Mouse (Mus musculus) CH12.LX (cell line): ENCODE data around the gene Ryr3. TPM values are rescaled to one million over a fixed set of nuclear protein-coding genes. Genes with fewer than 3 reads are reported as not detected.
A peak's percentile ranks its signal among the peaks of the same experiment; 100 is the strongest.

Experiments used
- DNase-seq: peaks from one replicate; pipeline ENCODE4 v3.0.0-alpha.2; 2013; ENCODE audit errors: extremely low read depth
- H3K27ac ChIP-seq: 2 replicates; pipeline ENCODE4 v1.5.1; 2012; ENCODE audit warnings: low read depth, mild to moderate bottlenecking, control low read depth, moderate library complexity; ENCODE audit not compliant: insufficient read depth
- H3K27me3 ChIP-seq: replicated peaks from 2 replicates; pipeline ENCODE3; 2012; ENCODE audit warnings: inconsistent platforms
- H3K36me3 ChIP-seq, 2 experiments: replicated peaks in 1 of 2; 2 replicates each; pipeline versions ENCODE3 to v1.6.1; 2012; ENCODE audit warnings: inconsistent platforms in 1 of 2, low read length in 1 of 2, mild to moderate bottlenecking in 1 of 2, mixed read lengths in 1 of 2, moderate library complexity in 1 of 2; ENCODE audit not compliant: control insufficient read depth in 1 of 2, insufficient read depth in 1 of 2
- H3K4me1 ChIP-seq, 2 experiments: 2 replicates each; pipeline ENCODE4 v1.6.1; 2012; ENCODE audit warnings: inconsistent platforms in 1 of 2, moderate library complexity in 1 of 2; ENCODE audit not compliant: insufficient read depth in 2 of 2, control insufficient read depth in 1 of 2
- H3K4me2 ChIP-seq: 2 replicates; pipeline ENCODE4 v1.6.1; 2012; ENCODE audit warnings: low read depth, mild to moderate bottlenecking, control low read depth; ENCODE audit not compliant: poor library complexity, insufficient read depth, severe bottlenecking
- H3K4me3 ChIP-seq, 3 experiments: fragments of 150-350 bp in 1 of 3; sonication (generic) in 1 of 3; replicated peaks in 1 of 3; 2 replicates each; pipeline versions ENCODE3 to v1.5.1; 2011 to 2012; ENCODE audit warnings: low read depth in 2 of 3, low read length in 2 of 3, mild to moderate bottlenecking in 2 of 3, moderate library complexity in 2 of 3, control low read depth in 1 of 3, improper control_type of control experiment in 1 of 3, inconsistent platforms in 1 of 3, mixed read lengths in 1 of 3; ENCODE audit not compliant: poor library complexity in 1 of 3
- H3K79me2 ChIP-seq: replicated peaks from 2 replicates; pipeline ENCODE4 v1.6.1; 2012; ENCODE audit warnings: mild to moderate bottlenecking, moderate library complexity; ENCODE audit not compliant: control insufficient read depth, poor library complexity, insufficient read depth, severe bottlenecking; ENCODE audit errors: extremely low read depth
- H3K9ac ChIP-seq: 2 replicates; pipeline ENCODE4 v1.6.1; 2012; ENCODE audit warnings: low read depth, mild to moderate bottlenecking, control low read depth, moderate library complexity; ENCODE audit not compliant: insufficient read depth
- H3K9me3 ChIP-seq: replicated peaks from 2 replicates; pipeline ENCODE3; 2012; ENCODE audit warnings: low read length, inconsistent platforms, mixed read lengths
- CHD1 ChIP-seq: IDR thresholded peaks from 2 replicates; pipeline ENCODE4 v1.6.1; 2012; ENCODE audit warnings: low read depth, low read length, improper control_type of control experiment, inconsistent platforms
- CHD2 ChIP-seq: IDR thresholded peaks from 2 replicates; pipeline ENCODE4 v1.6.1; 2011; ENCODE audit warnings: low read length, improper control_type of control experiment
- CTCF ChIP-seq, 2 experiments: IDR thresholded peaks in 1 of 2; conservative IDR thresholded peaks in 1 of 2; 2 replicates each; pipeline ENCODE4 v1.5.1; 2011 to 2012; ENCODE audit warnings: low read depth in 2 of 2, low read length in 2 of 2, improper control_type of control experiment in 1 of 2, inconsistent platforms in 1 of 2, mild to moderate bottlenecking in 1 of 2, moderate library complexity in 1 of 2
- HCFC1 ChIP-seq: IDR thresholded peaks from 2 replicates; pipeline ENCODE4 v1.6.1; 2012; ENCODE audit warnings: low read depth, mild to moderate bottlenecking, inconsistent platforms, low read length, improper control_type of control experiment
- JUN ChIP-seq: IDR thresholded peaks from 2 replicates; pipeline ENCODE4 v1.6.1; 2011; ENCODE audit warnings: low read depth, mild to moderate bottlenecking, low read length, improper control_type of control experiment, moderate library complexity; ENCODE audit not compliant: insufficient read depth
- MAX ChIP-seq: IDR thresholded peaks from 2 replicates; pipeline ENCODE4 v1.6.1; 2011; ENCODE audit warnings: low read length, improper control_type of control experiment
- MYC ChIP-seq: IDR thresholded peaks from 2 replicates; pipeline ENCODE4 v1.6.1; 2011; ENCODE audit warnings: low read depth, mild to moderate bottlenecking, improper control_type of control experiment, low read length
- NELFE ChIP-seq: IDR thresholded peaks from 2 replicates; pipeline ENCODE4 v1.6.1; 2011; ENCODE audit warnings: low read depth, low read length, improper control_type of control experiment
- NRF1 ChIP-seq: IDR thresholded peaks from 2 replicates; pipeline ENCODE4 v1.6.1; 2014; ENCODE audit warnings: low read depth, mild to moderate bottlenecking, inconsistent platforms, low read length, improper control_type of control experiment, moderate library complexity
- PAX5 ChIP-seq: IDR thresholded peaks from 2 replicates; pipeline ENCODE4 v1.6.1; 2012; ENCODE audit warnings: low read length, inconsistent platforms, mixed read lengths
- POLR2A ChIP-seq: IDR thresholded peaks from 2 replicates; pipeline ENCODE4 v1.6.1; 2011; ENCODE audit warnings: low read depth, mild to moderate bottlenecking, improper control_type of control experiment, low read length
- RAD21 ChIP-seq: IDR thresholded peaks from 2 replicates; pipeline ENCODE4 v1.6.1; 2011; ENCODE audit warnings: low read depth, mild to moderate bottlenecking, low read length, improper control_type of control experiment, moderate library complexity
- SIN3A ChIP-seq: IDR thresholded peaks from 2 replicates; pipeline ENCODE4 v1.6.1; 2012; ENCODE audit warnings: low read length, improper control_type of control experiment, inconsistent platforms
- UBTF ChIP-seq: IDR thresholded peaks from 2 replicates; pipeline ENCODE4 v1.6.1; 2012; ENCODE audit warnings: low read depth, mild to moderate bottlenecking, inconsistent platforms, low read length, improper control_type of control experiment, moderate library complexity
- USF1 ChIP-seq: IDR thresholded peaks from 2 replicates; pipeline ENCODE4 v1.6.1; 2014; ENCODE audit warnings: low read depth, mild to moderate bottlenecking, inconsistent platforms, low read length, improper control_type of control experiment
- USF2 ChIP-seq: conservative IDR thresholded peaks from 2 replicates; pipeline ENCODE4 v1.6.1; 2011; ENCODE audit warnings: low read depth, low read length, improper control_type of control experiment
- ZC3H11A ChIP-seq: IDR thresholded peaks from 2 replicates; pipeline ENCODE4 v1.6.1; 2012; ENCODE audit warnings: low read depth, mild to moderate bottlenecking, inconsistent platforms, low read length, improper control_type of control experiment
- dilution Hi-C: fragments of 300-500 bp; cut with MboI; formaldehyde crosslinking; loops from 2 replicates; pipeline ENCODE4 v1.14.3; 2020; ENCODE audit warnings: low sequenced_read_pairs; ENCODE audit not compliant: extremely low pct_unique_long_range_greater_than_20kb, extremely low pct_ligation_motif_present
- in situ Hi-C: fragments of 300-500 bp; cut with MboI; formaldehyde crosslinking; loops from 3 replicates; pipeline ENCODE4 v1.14.3; 2019; ENCODE audit warnings: low sequenced_read_pairs, low pct_ligation_motif_present, low pct_unique_long_range_greater_than_20kb, mixed read lengths
- polyA plus RNA-seq: library from polyadenylated mRNA; unstranded; fragments of >175 nt; gene quantifications from 2 replicates; pipeline ENCODE4 v1.2.1, GENCODE M21; 2012; ENCODE audit warnings: low read depth; ENCODE audit not compliant: insufficient read length
- total RNA-seq, 2 experiments: library from RNA; depleted of rRNA; stranded (reverse); fragments of 300-350 nt in 1 of 2; fragments of >200 nt in 1 of 2; gene quantifications; 2 replicates each; pipeline ENCODE4 v1.2.3; 2012 to 2014

Ryr3 gene
- total and polyA plus RNA-seq, 3 experiments: 0.08 to 0.40 (median 0.16) TPM

- dilution Hi-C loops (no loop called here), in situ Hi-C loops (no loop called here)
- H3K4me2 ChIP-seq: no peak overlapping the region
- no peak overlapping the region for H3K9ac ChIP-seq
- H3K9me3 ChIP-seq: no peaks in the 10 kb centered on the region
- no peak overlapping the region for H3K27ac ChIP-seq
- H3K79me2 ChIP-seq: no peaks in the 10 kb centered on the region
- TF ChIP-seq CHD2: no peak
- no peak for TF ChIP-seq PAX5
- TF ChIP-seq CHD1: no peak
- no peak for TF ChIP-seq NELFE
- TF ChIP-seq UBTF: no peak
- no peak for TF ChIP-seq USF1
- no peak for TF ChIP-seq SIN3A
- no peak for TF ChIP-seq USF2
- TF ChIP-seq ZC3H11A: no peak
- no peak for TF ChIP-seq POLR2A
- no peak for TF ChIP-seq MAX
- no peak for TF ChIP-seq RAD21
- TF ChIP-seq NRF1: no peak
- TF ChIP-seq MYC: no peak
- TF ChIP-seq JUN: no peak
- no peak for TF ChIP-seq CTCF (conservative IDR thresholded peaks at IDR 0.05 in 1 of 2, IDR thresholded peaks at IDR 0.05 in 1 of 2; ENCODE audit: low read depth in 2 of 2, low read length in 2 of 2)
- no peak overlapping the region for H3K4me3 ChIP-seq
- H3K4me1 ChIP-seq: no peaks in the 10 kb centered on the region
- no peak for DNase-seq
- no peaks in the 10 kb centered on the region for H3K36me3 ChIP-seq
- no peaks in the 10 kb centered on the region for H3K27me3 ChIP-seq
Observed at GRCm38 (mm10) chr2:113076396-113076795, 140.5 kb downstream of the Ryr3 start.

GRCm38 (mm10) chr2:113059367-113059766 is 157.5 kb downstream of the Ryr3 start:
- Histone ChIP-seq H3K4me1 (peaks cover 4 to 20% of the 10 kb centered on the region in 2 experiments), H3K9me3 (no peaks in the 10 kb centered on the region), H3K4me3 (no peak overlapping the region), H3K4me2 (no peak overlapping the region)
- DNase-seq: peak; percentile 42
- in situ Hi-C loops: no loop called here
- no peak for TF ChIP-seq HCFC1
- TF ChIP-seq RAD21: no peak
- TF ChIP-seq, all 38 proteins: peak for 0
- H3K36me3 ChIP-seq: no peaks in the 10 kb centered on the region
- dilution Hi-C loops: no loop called here
- no peaks in the 10 kb centered on the region for H3K79me2 ChIP-seq
- H3K9ac ChIP-seq: no peak overlapping the region
- no peak overlapping the region for H3K27ac ChIP-seq
- H3K27me3 ChIP-seq: no peaks in the 10 kb centered on the region
